Mouse (Mus musculus): ENCODE measurements around the gene Cnih2.
"Not testable (repeated sequence)": the region's sequence is repeated elsewhere in the genome, so short reads cannot be mapped to it uniquely, and the experiment has no call there.

The Cnih2 gene

GRCm38 (mm10) chr19:5094243-5094632 lies 4.1 kb downstream of the Cnih2 start:
- peak; percentile 78 for DNase-seq (ENCODE audit: low spot score)

DNA sequence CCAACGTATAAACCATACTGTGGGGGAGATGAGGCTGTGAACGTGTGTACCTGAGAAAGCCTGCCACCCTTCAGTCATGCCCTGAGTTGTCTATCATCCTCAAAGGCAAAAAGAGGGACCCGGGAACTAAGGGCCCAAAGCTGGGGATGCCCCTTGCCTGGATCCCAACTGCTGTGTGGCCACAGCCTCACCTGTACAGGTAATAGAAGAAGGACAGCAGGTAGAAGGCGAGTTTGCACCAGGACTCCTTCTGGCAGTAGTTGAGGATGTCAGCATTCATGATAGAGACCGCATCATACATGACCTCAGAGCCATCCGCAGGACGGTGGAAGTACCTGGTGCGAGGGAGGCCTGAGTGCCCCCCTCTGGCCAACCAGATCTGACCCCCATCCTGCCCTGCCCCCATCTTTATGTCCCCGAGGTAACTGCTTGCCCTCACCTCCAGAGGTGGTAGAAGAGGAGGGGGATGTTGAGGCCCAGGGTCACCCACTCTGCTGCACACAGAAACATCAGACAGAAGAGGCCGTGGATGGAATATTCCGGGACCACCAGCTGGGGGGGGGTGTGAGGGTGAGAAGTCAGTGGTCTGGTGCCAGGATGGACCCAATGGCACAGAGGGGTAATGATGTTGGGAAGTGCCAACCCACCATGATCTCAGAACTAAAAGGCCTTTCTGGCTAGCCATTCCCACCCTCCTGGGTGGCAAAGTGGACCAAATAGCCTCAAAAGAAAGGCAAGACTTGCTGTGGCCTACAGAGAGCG lies 4.7 kb downstream of the Cnih2 start:
- DNase-seq (ENCODE audit: low spot score) = no peak

DNA sequence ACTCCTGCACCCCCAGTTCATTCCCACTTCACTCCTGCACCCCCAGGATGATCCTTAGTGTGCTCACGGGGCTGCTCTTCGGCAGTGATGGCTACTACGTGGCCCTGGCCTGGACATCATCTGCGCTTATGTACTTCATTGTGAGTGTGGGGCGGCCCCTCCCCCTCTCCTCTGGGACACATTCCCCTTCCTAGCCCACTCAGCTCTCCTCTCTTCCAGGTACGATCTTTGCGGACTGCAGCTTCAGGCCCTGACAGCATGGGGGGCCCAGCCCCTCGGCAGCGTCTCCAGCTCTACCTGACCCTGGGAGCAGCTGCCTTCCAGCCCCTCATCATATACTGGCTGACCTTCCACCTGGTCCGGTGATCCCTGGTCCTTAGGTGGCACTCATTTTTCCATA lies 6.2 kb downstream of the Cnih2 start:
- DNase-seq (ENCODE audit: low spot score) = no peak

- no peak for DNase-seq (ENCODE audit: low spot score)
Observed at GRCm38 (mm10) chr19:5089324-5089723, 9.0 kb downstream of the Cnih2 start.

GRCm38 (mm10) chr19:5087884-5088728 lies 10.2 kb downstream of the Cnih2 start, which contains the start of gene Yif1a:
TSS of gene Yif1a (plus strand) at chr19:5088538.
- DNase-seq (ENCODE audit: low spot score) = peak; percentile 82

- not testable (repeated sequence) for DNase-seq (ENCODE audit: low spot score)
Observed at GRCm38 (mm10) chr19:5086533-5086932, 11.8 kb downstream of the Cnih2 start.

DNA sequence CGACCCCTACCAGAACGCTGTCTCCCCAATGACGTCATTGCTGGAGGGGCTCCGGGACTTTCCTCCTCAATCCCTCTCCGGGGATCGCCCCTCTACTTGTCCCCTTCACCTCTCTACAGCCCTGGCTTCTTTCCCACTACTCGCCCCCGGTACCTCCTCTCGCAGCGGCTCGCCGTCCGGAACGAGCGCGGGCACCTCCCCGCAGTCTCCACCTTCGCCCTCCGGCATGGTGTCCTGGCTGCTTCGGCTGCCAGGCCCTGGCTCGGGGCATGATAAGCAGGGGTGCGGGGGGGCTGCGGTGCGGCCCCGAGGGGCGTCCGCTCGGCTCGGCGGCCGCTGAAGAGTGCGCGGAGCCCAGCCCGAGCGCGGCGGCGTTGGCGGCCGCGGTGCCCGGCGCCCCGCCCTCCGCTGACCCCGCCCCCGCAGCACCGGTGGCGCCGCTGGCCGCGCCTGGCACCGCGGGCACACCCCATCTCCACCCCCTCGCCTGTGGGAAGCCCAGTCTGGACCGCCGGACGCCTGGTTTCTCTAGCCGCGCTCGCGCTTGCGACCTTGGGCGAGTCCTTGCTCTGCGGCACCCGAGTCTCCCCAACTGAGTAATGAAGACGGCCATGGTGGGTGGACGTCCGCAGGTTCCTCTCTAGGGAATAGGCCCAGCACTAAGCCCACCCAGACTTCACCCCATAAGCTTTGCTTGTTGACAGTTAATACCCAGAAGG lies 13.0 kb downstream of the Cnih2 start, which contains the start of gene Tmem151a:
TSS of gene Tmem151a (minus strand) at position 387 of the 719 bp plus-strand sequence.
- DNase-seq (ENCODE audit: low spot score) = no peak

GRCm38 (mm10) chr19:5084834-5085144 lies 13.5 kb downstream of the Cnih2 start:
- no peak for DNase-seq (ENCODE audit: low spot score)

- no peak for DNase-seq (ENCODE audit: low spot score)
Observed at GRCm38 (mm10) chr19:5083961-5084833, 14.1 kb downstream of the Cnih2 start.

- DNase-seq (ENCODE audit: low spot score) = no peak
Observed at GRCm38 (mm10) chr19:5082596-5082995, 15.7 kb downstream of the Cnih2 start.

- no peak for DNase-seq (ENCODE audit: low spot score)
Observed at GRCm38 (mm10) chr19:5082005-5082404, 16.3 kb downstream of the Cnih2 start.

GRCm38 (mm10) chr19:5079279-5079678 lies 19.0 kb downstream of the Cnih2 start:
- no peak for DNase-seq (ENCODE audit: low spot score)

GRCm38 (mm10) chr19:5073518-5073917 lies 24.8 kb downstream of the Cnih2 start:
- DNase-seq (ENCODE audit: low spot score) = no peak

- DNase-seq (ENCODE audit: low spot score) = no peak
Observed at GRCm38 (mm10) chr19:5073028-5073427, 25.3 kb downstream of the Cnih2 start.

- no peak for DNase-seq (ENCODE audit: low spot score)
Observed at GRCm38 (mm10) chr19:5072389-5073019, 25.8 kb downstream of the Cnih2 start.

- peak; percentile 68 for DNase-seq (ENCODE audit: low spot score)
Observed at GRCm38 (mm10) chr19:5071545-5072369, 26.6 kb downstream of the Cnih2 start.

- DNase-seq (ENCODE audit: low spot score) = no peak
Observed at GRCm38 (mm10) chr19:5071077-5071476, 27.2 kb downstream of the Cnih2 start.

DNA sequence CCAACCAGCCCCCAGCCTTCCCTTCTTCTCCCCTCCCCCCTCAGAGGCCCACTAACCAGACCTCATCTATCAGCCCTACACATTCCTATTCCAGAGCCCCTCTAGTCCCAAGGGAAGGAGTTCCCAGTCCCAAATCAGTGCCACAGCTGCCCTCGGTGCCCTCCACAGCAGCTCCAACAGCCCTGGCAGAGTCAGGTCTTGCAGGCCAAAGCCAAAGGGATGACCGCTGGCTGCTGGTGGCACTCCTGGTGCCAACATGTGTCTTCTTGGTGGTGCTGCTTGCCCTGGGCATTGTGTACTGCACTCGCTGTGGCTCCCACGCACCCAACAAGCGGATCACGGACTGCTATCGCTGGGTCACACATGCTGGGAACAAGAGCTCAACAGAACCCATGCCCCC lies 28.3 kb downstream of the Cnih2 start:
- DNase-seq (ENCODE audit: low spot score) = no peak

GRCm38 (mm10) chr19:5069486-5069885 lies 28.8 kb downstream of the Cnih2 start:
- DNase-seq (ENCODE audit: low spot score) = no peak

GRCm38 (mm10) chr19:5068570-5069234 lies 29.6 kb downstream of the Cnih2 start:
- DNase-seq (ENCODE audit: low spot score) = no peak
